Mouse (Mus musculus) CH12.LX (cell line): ENCODE measurements around the gene Slc19a2.

ENCODE experiments used
- CHD2 ChIP-seq: IDR thresholded peaks from 2 replicates; pipeline ENCODE4 v1.6.1; 2011; ENCODE audit warnings: low read length, improper control_type of control experiment
- CTCF ChIP-seq, 2 experiments: IDR thresholded peaks in 1 of 2; conservative IDR thresholded peaks in 1 of 2; 2 replicates each; pipeline ENCODE4 v1.5.1; 2011 to 2012; ENCODE audit warnings: low read depth in 2 of 2, low read length in 2 of 2, improper control_type of control experiment in 1 of 2, inconsistent platforms in 1 of 2, mild to moderate bottlenecking in 1 of 2, moderate library complexity in 1 of 2
- EP300 ChIP-seq: IDR thresholded peaks from 2 replicates; pipeline ENCODE4 v1.6.1; 2011; ENCODE audit warnings: low read length, improper control_type of control experiment
- ETS1 ChIP-seq: conservative IDR thresholded peaks from 2 replicates; pipeline ENCODE4 v1.6.1; 2012; ENCODE audit warnings: low read depth, mild to moderate bottlenecking, inconsistent platforms, low read length, improper control_type of control experiment, moderate library complexity
- HCFC1 ChIP-seq: IDR thresholded peaks from 2 replicates; pipeline ENCODE4 v1.6.1; 2012; ENCODE audit warnings: low read depth, mild to moderate bottlenecking, inconsistent platforms, low read length, improper control_type of control experiment
- IRF4 ChIP-seq: IDR thresholded peaks from 2 replicates; pipeline ENCODE4 v1.6.1; 2014; ENCODE audit warnings: low read depth, mild to moderate bottlenecking, inconsistent platforms, low read length, improper control_type of control experiment
- JUND ChIP-seq: conservative IDR thresholded peaks from 2 replicates; pipeline ENCODE4 v1.6.1; 2011; ENCODE audit warnings: low read depth, low read length, improper control_type of control experiment
- MAFK ChIP-seq: IDR thresholded peaks from 2 replicates; pipeline ENCODE4 v1.6.1; 2011; ENCODE audit warnings: low read length, improper control_type of control experiment; ENCODE audit not compliant: insufficient replicate concordance
- NELFE ChIP-seq: IDR thresholded peaks from 2 replicates; pipeline ENCODE4 v1.6.1; 2011; ENCODE audit warnings: low read depth, low read length, improper control_type of control experiment
- POLR2A ChIP-seq: IDR thresholded peaks from 2 replicates; pipeline ENCODE4 v1.6.1; 2011; ENCODE audit warnings: low read depth, mild to moderate bottlenecking, improper control_type of control experiment, low read length
- RAD21 ChIP-seq: IDR thresholded peaks from 2 replicates; pipeline ENCODE4 v1.6.1; 2011; ENCODE audit warnings: low read depth, mild to moderate bottlenecking, low read length, improper control_type of control experiment, moderate library complexity
- TBP ChIP-seq: conservative IDR thresholded peaks from 2 replicates; pipeline ENCODE4 v1.6.1; 2011; ENCODE audit warnings: low read depth, low read length, improper control_type of control experiment
- USF1 ChIP-seq: IDR thresholded peaks from 2 replicates; pipeline ENCODE4 v1.6.1; 2014; ENCODE audit warnings: low read depth, mild to moderate bottlenecking, inconsistent platforms, low read length, improper control_type of control experiment
- ZC3H11A ChIP-seq: IDR thresholded peaks from 2 replicates; pipeline ENCODE4 v1.6.1; 2012; ENCODE audit warnings: low read depth, mild to moderate bottlenecking, inconsistent platforms, low read length, improper control_type of control experiment

DNA sequence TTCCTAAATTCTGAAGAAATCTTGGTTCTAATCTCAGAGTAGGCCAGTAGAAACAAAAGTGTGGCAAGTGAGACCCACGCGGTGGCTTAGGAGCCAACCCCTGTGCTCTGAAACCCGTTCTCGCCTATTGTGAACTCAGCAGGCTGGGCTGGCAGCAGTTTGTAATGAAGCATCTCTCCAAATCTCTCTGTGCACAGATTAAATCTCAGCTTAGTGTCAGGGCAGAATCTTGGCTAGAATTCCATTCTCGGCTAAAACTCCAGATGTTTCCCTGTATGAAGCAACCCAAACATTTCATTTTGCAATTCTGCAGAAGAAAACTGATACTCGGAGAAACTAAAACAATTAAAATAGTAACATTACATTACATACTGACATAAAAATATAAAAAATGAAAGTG is 33.3 kb upstream of the Slc19a2 start:
- TF ChIP-seq CTCF (conservative IDR thresholded peaks at IDR 0.05 in 1 of 2, IDR thresholded peaks at IDR 0.05 in 1 of 2; ENCODE audit: low read depth in 2 of 2, low read length in 2 of 2) (no peak), EP300 (no peak), HCFC1 (no peak), MAFK (no peak), IRF4 (no peak), ETS1 (no peak), NELFE (no peak), CHD2 (no peak), USF1 (no peak), POLR2A (no peak), TBP (no peak), ZC3H11A (no peak), JUND (no peak), RAD21 (no peak)
